Mouse (Mus musculus) colon, adult 2 months (tissue): ENCODE measurements around the gene Trrap. TPM values are rescaled to one million over a fixed set of nuclear protein-coding genes. Genes with fewer than 3 reads are reported as not detected.

ENCODE experiments used
- polyA plus RNA-seq: library from polyadenylated mRNA; depleted of rRNA; stranded (reverse); fragments of >200 nt; gene quantifications from 2 replicates; pipeline ENCODE4 v1.2.3, GENCODE M21; 2012; rRNA removed

The Trrap gene
- polyA plus RNA-seq: 65.1 and 71.2 TPM in 2 replicates

GRCm38 (mm10) chr5:144767106-144767798 is at the start of gene Trrap:
Gene Trrap, plus strand, starts transcription at chr5:144767732.

GRCm38 (mm10) chr5:144761161-144761868 is 6.2 kb upstream of the Trrap start, which contains the start of gene Tmem130:
Gene Tmem130, minus strand, starts transcription at chr5:144761818.

Other genes with a start within 250 kb of the Trrap start
- 2.2 and 2.4 TPM in 2 replicates for gene Nptx2, start 221.8 kb upstream of the Trrap start, polyA plus RNA-seq
- 1.9 and 2.0 TPM in 2 replicates for gene Tmem130, start 5.9 kb upstream of the Trrap start, polyA plus RNA-seq
- 20.6 and 23.6 TPM in 2 replicates for gene Smurf1, start 198.1 kb downstream of the Trrap start, polyA plus RNA-seq